Mouse (Mus musculus) heart, adult 18-20 months (tissue): ENCODE measurements around the gene Nuf2. TPM values are rescaled to one million over a fixed set of nuclear protein-coding genes. Genes with fewer than 3 reads are reported as not detected.

Source experiments
- DNase-seq, 2 experiments: peaks; one replicate each; pipeline ENCODE4 v3.0.0; 2021 to 2022; ENCODE audit warnings: mixed read lengths in 1 of 2
- total RNA-seq, 2 experiments: library from RNA; stranded (reverse); gene quantifications; 2 replicates each; pipeline ENCODE4 v1.2.3; 2021

Gene Nuf2
- total RNA-seq, 2 experiments from 2014 or later = 0.30 to 0.33 TPM

GRCm38 (mm10) chr1:169471185-169471584 is 60.1 kb downstream of the Nuf2 start:
- no peak for DNase-seq

- no peak for DNase-seq
Observed at GRCm38 (mm10) chr1:169467791-169468190, 63.5 kb downstream of the Nuf2 start.

GRCm38 (mm10) chr1:169462386-169463115 is 68.7 kb downstream of the Nuf2 start:
- DNase-seq = no peak

GRCm38 (mm10) chr1:169459071-169459782 is 72.0 kb downstream of the Nuf2 start:
- peak; percentile 30 to 62 for DNase-seq

Other genes with a start within 250 kb of the Nuf2 start
- 100 to 1,000 TPM; 266 to 304 TPM for gene Rgs5, start 124.0 kb upstream of the Nuf2 start, total RNA-seq
- gene Rgs4, start 216.2 kb upstream of the Nuf2 start, total RNA-seq = 10 to 100 TPM; 10.5 to 14.0 TPM